Mouse (Mus musculus): ENCODE data around the gene Ptrh1. TPM values are rescaled to one million over a fixed set of nuclear protein-coding genes. Genes with fewer than 3 reads are reported as not detected.

Gene Ptrh1
- polyA plus RNA-seq, 1 experiment from 2014 or later, result 5.1 TPM

- 84% methylated on average over 8 of the region's 8 CpGs for WGBS
- H3K36me3 ChIP-seq (replicated peaks; ENCODE audit: control insufficient read depth, insufficient read depth), result peaks cover 96% of the 10 kb centered on the region
- no peak for DNase-seq (ENCODE audit: low spot score)
These were observed 36.4 kb downstream of the Ptrh1 start for GRCm38 (mm10) chr2:32811959-32812358.

GRCm38 (mm10) chr2:32816497-32816896 lies 40.9 kb downstream of the Ptrh1 start:
- H3K4me2 ChIP-seq (replicated peaks), result no peak overlapping the region
- H3K9me3 ChIP-seq (ENCODE audit: control insufficient read depth, low read length), result no peaks in the 10 kb centered on the region
- ATAC-seq (ENCODE audit: low FRiP score), result no peak
- H3K36me3 ChIP-seq (replicated peaks; ENCODE audit: control insufficient read depth, insufficient read depth), result peaks cover 94% of the 10 kb centered on the region
- 85% methylated on average over 2 of the region's 2 CpGs for WGBS
- H3K9ac ChIP-seq, result no peak overlapping the region
- no peak for DNase-seq (ENCODE audit: low spot score)
- H3K27me3 ChIP-seq (ENCODE audit: control insufficient read depth, insufficient read depth, low read length), result no peaks in the 10 kb centered on the region
- H3K27ac ChIP-seq, result no peak overlapping the region
- H3K4me3 ChIP-seq (replicated peaks; ENCODE audit: low read length), result no peak overlapping the region
- no peaks in the 10 kb centered on the region for H3K4me1 ChIP-seq (replicated peaks; ENCODE audit: control insufficient read depth, insufficient read depth, low read length)

More at GRCm38 (mm10) chr2:32811959-32812358, 36.4 kb downstream of the Ptrh1 start:
- Histone ChIP-seq H3K27ac (no peak overlapping the region), H3K4me3 (replicated peaks; ENCODE audit: low read length) (no peak overlapping the region), H3K27me3 (ENCODE audit: control insufficient read depth, insufficient read depth, low read length) (no peaks in the 10 kb centered on the region), H3K4me2 (replicated peaks) (no peak overlapping the region), H3K9ac (no peak overlapping the region), H3K9me3 (ENCODE audit: control insufficient read depth, low read length) (no peaks in the 10 kb centered on the region), H3K4me1 (replicated peaks; ENCODE audit: control insufficient read depth, insufficient read depth, low read length) (no peaks in the 10 kb centered on the region)
- ATAC-seq (ENCODE audit: low FRiP score), result no peak

- 60% methylated on average over 17 of the region's 17 CpGs for WGBS
- no peak overlapping the region for H3K4me3 ChIP-seq (replicated peaks; ENCODE audit: low read length)
- no peak overlapping the region for H3K9ac ChIP-seq
- H3K4me1 ChIP-seq (replicated peaks; ENCODE audit: control insufficient read depth, insufficient read depth, low read length), result no peaks in the 10 kb centered on the region
- DNase-seq (ENCODE audit: low spot score), result no peak
- peaks cover 94% of the 10 kb centered on the region for H3K36me3 ChIP-seq (replicated peaks; ENCODE audit: control insufficient read depth, insufficient read depth)
- no peaks in the 10 kb centered on the region for H3K27me3 ChIP-seq (ENCODE audit: control insufficient read depth, insufficient read depth, low read length)
- H3K4me2 ChIP-seq (replicated peaks), result no peak overlapping the region
- H3K27ac ChIP-seq, result peak overlapping the region; percentile 45
- ATAC-seq (ENCODE audit: low FRiP score), result no peak
- no peaks in the 10 kb centered on the region for H3K9me3 ChIP-seq (ENCODE audit: control insufficient read depth, low read length)
These were observed 41.5 kb downstream of the Ptrh1 start for GRCm38 (mm10) chr2:32816946-32817581.

GRCm38 (mm10) chr2:32817589-32817988 lies 42.0 kb downstream of the Ptrh1 start:
- no peaks in the 10 kb centered on the region for H3K9me3 ChIP-seq (ENCODE audit: control insufficient read depth, low read length)
- no peaks in the 10 kb centered on the region for H3K27me3 ChIP-seq (ENCODE audit: control insufficient read depth, insufficient read depth, low read length)
- DNase-seq (ENCODE audit: low spot score) (no peak), ATAC-seq (ENCODE audit: low FRiP score) (no peak)
- H3K4me1 ChIP-seq (replicated peaks; ENCODE audit: control insufficient read depth, insufficient read depth, low read length), result no peaks in the 10 kb centered on the region
- no peak overlapping the region for H3K4me3 ChIP-seq (replicated peaks; ENCODE audit: low read length)
- WGBS, result 68% methylated on average over 7 of the region's 7 CpGs
- peak overlapping the region; percentile 14; the same call in 1 of the 2 replicates for H3K27ac ChIP-seq
- H3K9ac ChIP-seq, result no peak overlapping the region
- peaks cover 89% of the 10 kb centered on the region for H3K36me3 ChIP-seq (replicated peaks; ENCODE audit: control insufficient read depth, insufficient read depth)
- H3K4me2 ChIP-seq (replicated peaks), result no peak overlapping the region

GRCm38 (mm10) chr2:32818208-32818607 lies 42.6 kb downstream of the Ptrh1 start:
- no peaks in the 10 kb centered on the region for H3K4me1 ChIP-seq (replicated peaks; ENCODE audit: control insufficient read depth, insufficient read depth, low read length)
- H3K4me2 ChIP-seq (replicated peaks), result no peak overlapping the region
- ATAC-seq (ENCODE audit: low FRiP score) (no peak), DNase-seq (ENCODE audit: low spot score) (no peak)
- H3K9ac ChIP-seq, result no peak overlapping the region
- H3K27me3 ChIP-seq (ENCODE audit: control insufficient read depth, insufficient read depth, low read length), result no peaks in the 10 kb centered on the region
- no peaks in the 10 kb centered on the region for H3K9me3 ChIP-seq (ENCODE audit: control insufficient read depth, low read length)
- no peak overlapping the region for H3K27ac ChIP-seq
- no peak overlapping the region for H3K4me3 ChIP-seq (replicated peaks; ENCODE audit: low read length)
- 92% methylated on average over 5 of the region's 5 CpGs for WGBS
- peaks cover 83% of the 10 kb centered on the region for H3K36me3 ChIP-seq (replicated peaks; ENCODE audit: control insufficient read depth, insufficient read depth)

DNA sequence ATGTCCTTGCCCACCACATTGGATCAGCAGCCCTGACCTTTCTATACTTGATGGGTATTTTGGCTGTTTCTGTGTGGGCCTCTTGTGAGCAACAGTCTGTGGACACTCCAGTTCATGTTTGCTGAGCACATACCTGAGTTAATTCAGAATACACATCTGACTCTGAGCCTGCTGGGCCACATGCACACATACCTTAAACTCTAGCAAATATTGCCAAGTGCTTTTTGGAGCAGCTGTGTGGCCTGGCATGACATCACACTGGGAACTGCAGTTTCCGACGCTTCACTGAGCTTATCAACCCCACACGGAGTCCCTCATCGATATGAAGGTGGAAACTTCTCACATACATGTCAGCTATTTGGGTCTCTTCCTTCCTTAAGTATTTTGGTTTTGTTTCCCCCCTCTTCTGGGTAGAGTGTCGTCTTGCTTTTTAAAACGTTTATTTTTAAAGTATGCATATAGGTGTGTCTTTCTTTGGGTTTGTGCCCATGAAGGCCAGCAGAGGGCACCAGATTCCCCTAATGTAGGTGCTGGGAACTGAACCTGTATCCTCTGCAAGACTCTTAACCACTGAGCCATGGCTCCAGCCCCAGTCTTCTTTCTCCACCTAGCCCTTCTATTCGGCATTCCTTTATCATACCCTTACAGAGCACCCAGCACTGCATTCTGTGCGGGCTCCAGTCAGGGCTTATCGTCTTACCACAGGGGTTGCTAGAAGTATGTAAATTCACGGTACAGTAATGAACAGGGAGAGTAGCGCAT lies 45.6 kb downstream of the Ptrh1 start:
- no peaks in the 10 kb centered on the region; the same call in 1 of the 2 replicates for H3K4me1 ChIP-seq (replicated peaks; ENCODE audit: control insufficient read depth, insufficient read depth, low read length)
- WGBS, result 72% methylated on average over 11 of the region's 11 CpGs
- H3K27ac ChIP-seq, result no peak overlapping the region
- H3K36me3 ChIP-seq (replicated peaks; ENCODE audit: control insufficient read depth, insufficient read depth), result peaks cover 53% of the 10 kb centered on the region
- no peak overlapping the region for H3K4me2 ChIP-seq (replicated peaks)
- H3K27me3 ChIP-seq (ENCODE audit: control insufficient read depth, insufficient read depth, low read length), result no peaks in the 10 kb centered on the region
- no peak for ATAC-seq (ENCODE audit: low FRiP score)
- H3K9me3 ChIP-seq (ENCODE audit: control insufficient read depth, low read length), result no peaks in the 10 kb centered on the region
- DNase-seq (ENCODE audit: low spot score), result peak; percentile 50
- no peak overlapping the region for H3K4me3 ChIP-seq (replicated peaks; ENCODE audit: low read length)
- no peak overlapping the region for H3K9ac ChIP-seq

GRCm38 (mm10) chr2:32822643-32823042 lies 47.1 kb downstream of the Ptrh1 start:
- Histone ChIP-seq H3K36me3 (replicated peaks; ENCODE audit: control insufficient read depth, insufficient read depth) (peaks cover 39% of the 10 kb centered on the region), H3K27me3 (ENCODE audit: control insufficient read depth, insufficient read depth, low read length) (no peaks in the 10 kb centered on the region), H3K4me3 (replicated peaks; ENCODE audit: low read length) (no peak overlapping the region), H3K4me2 (replicated peaks) (no peak overlapping the region), H3K27ac (no peak overlapping the region), H3K4me1 (replicated peaks; ENCODE audit: control insufficient read depth, insufficient read depth, low read length) (no peaks in the 10 kb centered on the region; the same call in 1 of the 2 replicates), H3K9me3 (ENCODE audit: control insufficient read depth, low read length) (no peaks in the 10 kb centered on the region), H3K9ac (no peak overlapping the region)
- no peak for DNase-seq (ENCODE audit: low spot score)
- ATAC-seq (ENCODE audit: low FRiP score), result no peak
- 82% methylated on average over 6 of the region's 6 CpGs for WGBS

DNA sequence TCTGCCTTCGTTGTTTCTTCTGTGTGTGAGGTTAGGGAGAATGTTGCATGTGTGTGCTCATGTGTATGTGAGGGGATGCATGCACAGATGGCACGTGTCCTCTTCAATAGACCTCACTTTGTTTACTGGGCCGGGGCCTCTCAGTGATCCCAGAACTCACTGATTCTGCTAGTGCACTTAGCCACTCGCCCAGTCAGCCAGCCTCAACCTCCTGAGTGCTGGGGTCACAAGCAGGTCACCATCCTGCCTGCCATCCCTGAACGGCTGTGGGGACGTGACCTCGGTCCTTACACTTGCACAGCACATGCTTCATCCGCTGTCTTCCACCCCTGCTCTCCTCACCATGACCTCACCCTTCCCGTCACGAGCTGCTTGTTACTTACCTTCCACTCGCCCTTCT lies 47.6 kb downstream of the Ptrh1 start:
- Histone ChIP-seq H3K36me3 (replicated peaks; ENCODE audit: control insufficient read depth, insufficient read depth) (peaks cover 34% of the 10 kb centered on the region), H3K27me3 (ENCODE audit: control insufficient read depth, insufficient read depth, low read length) (no peaks in the 10 kb centered on the region), H3K4me2 (replicated peaks) (no peak overlapping the region), H3K9me3 (ENCODE audit: control insufficient read depth, low read length) (no peaks in the 10 kb centered on the region), H3K27ac (no peak overlapping the region), H3K9ac (no peak overlapping the region), H3K4me1 (replicated peaks; ENCODE audit: control insufficient read depth, insufficient read depth, low read length) (no peaks in the 10 kb centered on the region; the same call in 1 of the 2 replicates), H3K4me3 (replicated peaks; ENCODE audit: low read length) (no peak overlapping the region)
- ATAC-seq (ENCODE audit: low FRiP score) (no peak), DNase-seq (ENCODE audit: low spot score) (no peak)
- WGBS, result 43% methylated on average over 11 of the region's 11 CpGs

DNA sequence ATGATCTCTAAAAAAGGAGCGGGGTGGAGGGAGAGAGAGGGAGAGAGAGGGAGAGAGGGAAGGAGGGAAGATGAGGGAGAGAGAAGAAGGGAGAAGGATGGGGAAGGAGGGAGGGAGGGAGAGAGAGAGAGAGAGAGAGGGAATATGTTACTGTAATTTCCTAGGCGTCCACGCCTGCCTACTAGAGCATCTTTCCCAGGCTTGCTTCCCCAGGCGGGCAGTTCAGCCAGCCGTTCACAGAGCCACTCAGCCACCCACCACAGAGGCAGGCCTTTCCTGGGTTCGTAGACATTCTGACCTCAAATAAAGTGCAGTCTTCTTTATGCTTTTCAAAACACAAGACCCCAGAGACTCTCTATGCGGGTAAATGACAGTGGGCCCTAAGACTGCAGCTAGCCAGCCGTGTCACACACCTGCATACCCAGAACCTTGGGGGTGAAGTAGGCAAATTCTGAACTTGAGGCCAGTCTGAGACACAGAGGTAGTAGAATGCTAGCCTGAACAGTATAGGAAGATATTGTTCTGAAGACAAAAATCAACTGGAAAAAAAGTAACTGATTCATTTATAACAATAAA lies 48.1 kb downstream of the Ptrh1 start:
- ATAC-seq (ENCODE audit: low FRiP score), result no peak

More for the DNA sequence above, 48.1 kb downstream of the Ptrh1 start:
- Histone ChIP-seq H3K4me2 (replicated peaks) (no peak overlapping the region), H3K36me3 (replicated peaks; ENCODE audit: control insufficient read depth, insufficient read depth) (peaks cover 29% of the 10 kb centered on the region), H3K4me1 (replicated peaks; ENCODE audit: control insufficient read depth, insufficient read depth, low read length) (no peaks in the 10 kb centered on the region; the same call in 1 of the 2 replicates), H3K27ac (peak overlapping the region; percentile 27; the same call in 1 of the 2 replicates), H3K4me3 (replicated peaks; ENCODE audit: low read length) (no peak overlapping the region), H3K27me3 (ENCODE audit: control insufficient read depth, insufficient read depth, low read length) (no peaks in the 10 kb centered on the region), H3K9me3 (ENCODE audit: control insufficient read depth, low read length) (no peaks in the 10 kb centered on the region), H3K9ac (no peak overlapping the region)
- DNase-seq (ENCODE audit: low spot score), result no peak
- 41% methylated on average over 8 of the region's 8 CpGs for WGBS
